Mouse (Mus musculus) liver, adult 2 months (tissue): ENCODE data around the gene Defb11. TPM values are rescaled to one million over a fixed set of nuclear protein-coding genes. Genes with fewer than 3 reads are reported as not detected.
"Not testable (repeated sequence)": the region's sequence is repeated elsewhere in the genome, so short reads cannot be mapped to it uniquely, and the experiment has no call there.

Experiments
- DNase-seq: peaks from one replicate; pipeline ENCODE4 v3.0.0-alpha.2; 2011; ENCODE audit warnings: low read depth, low spot score; ENCODE audit errors: extremely low read depth
- H3K27ac ChIP-seq: fragments of 200-500 bp; replicated peaks from 2 replicates; pipeline ENCODE4 v1.5.1; 2012; ENCODE audit warnings: low read depth, mild to moderate bottlenecking, control low read depth, inconsistent platforms, low read length; ENCODE audit not compliant: insufficient read depth
- H3K27me3 ChIP-seq: fragments of 200-500 bp; 2 replicates; pipeline ENCODE4 v1.6.1; 2012; ENCODE audit warnings: mild to moderate bottlenecking, moderate library complexity, low read length, inconsistent platforms; ENCODE audit not compliant: control insufficient read depth, insufficient read depth
- H3K36me3 ChIP-seq: fragments of 200-500 bp; 2 replicates; pipeline ENCODE4 v1.6.1; 2012; ENCODE audit warnings: low read length, inconsistent platforms; ENCODE audit not compliant: control insufficient read depth, insufficient read depth
- H3K4me1 ChIP-seq: fragments of 200-500 bp; 2 replicates; pipeline ENCODE4 v1.6.1; 2011; ENCODE audit warnings: low read length; ENCODE audit not compliant: control insufficient read depth, insufficient read depth
- H3K4me3 ChIP-seq: fragments of 200-500 bp; 2 replicates; pipeline ENCODE4 v1.5.1; 2011; ENCODE audit warnings: low read depth, mild to moderate bottlenecking, control low read depth, low read length, moderate library complexity; ENCODE audit not compliant: insufficient read depth
- H3K79me2 ChIP-seq: fragments of 200-500 bp; 2 replicates; pipeline ENCODE4 v1.6.1; 2012; ENCODE audit warnings: inconsistent platforms, mild to moderate bottlenecking, low read length, moderate library complexity; ENCODE audit not compliant: control insufficient read depth, insufficient read depth
- H3K9ac ChIP-seq: fragments of 200-500 bp; 2 replicates; pipeline ENCODE4 v1.6.1; 2012; ENCODE audit warnings: low read depth, mild to moderate bottlenecking, control low read depth, inconsistent platforms, low read length
- CTCF ChIP-seq: fragments of 200-500 bp; IDR thresholded peaks from 2 replicates; pipeline ENCODE4 v1.5.1; 2011; ENCODE audit warnings: low read depth, low read length, control low read depth
- POLR2A ChIP-seq: fragments of 200-500 bp; IDR thresholded peaks from 2 replicates; pipeline ENCODE4 v1.6.1; 2011; ENCODE audit warnings: low read length, control low read depth; ENCODE audit not compliant: insufficient read depth; ENCODE audit errors: extremely low read depth
- WGBS: fragments of 180-500 bp; shearing (Covaris S2); methylation state at CpG from one replicate; pipeline ENCODE4 v1.1.7; 2018; 5-methylcytosine and 5-hydroxymethylcytosine counted together
- polyA plus RNA-seq: library from polyadenylated mRNA; depleted of rRNA; stranded (reverse); fragments of >200 nt; gene quantifications from 2 replicates; pipeline ENCODE4 v1.2.3, GENCODE M21; 2012; rRNA removed
- total RNA-seq: library from RNA; depleted of rRNA; stranded (reverse); fragments of >200 nt; gene quantifications from 2 replicates; pipeline ENCODE4 v1.2.3, GENCODE M21; 2014; rRNA removed

Defb11 gene
- total RNA-seq (not detected in 2 replicates), polyA plus RNA-seq (not detected in 2 replicates)

- H3K27ac ChIP-seq, H3K4me1 ChIP-seq, H3K36me3 ChIP-seq, H3K4me3 ChIP-seq, H3K9ac ChIP-seq, H3K27me3 ChIP-seq, DNase-seq, H3K79me2 ChIP-seq: not testable (repeated sequence)
These were observed at the start of gene Defb11 for GRCm38 (mm10) chr8:21906290-21906689. Gene Defb11, minus strand, starts transcription at chr8:21906412.

GRCm38 (mm10) chr8:21955321-21955720 lies 49.1 kb upstream of the Defb11 start:
- no peaks in the 10 kb centered on the region for H3K27me3 ChIP-seq
- no peak overlapping the region for H3K4me3 ChIP-seq
- no peaks in the 10 kb centered on the region for H3K4me1 ChIP-seq
- WGBS = 8% methylated on average over 9 of the region's 9 CpGs
- H3K79me2 ChIP-seq = no peaks in the 10 kb centered on the region
- peak; percentile 44 for DNase-seq
- no peak overlapping the region for H3K9ac ChIP-seq
- TF ChIP-seq POLR2A (no peak), CTCF (peak; percentile 45; the same call in 1 of the 2 replicates)
- no peak overlapping the region for H3K27ac ChIP-seq
- no peaks in the 10 kb centered on the region for H3K36me3 ChIP-seq

- no peak overlapping the region for H3K4me3 ChIP-seq
- DNase-seq = peak; percentile 28
- 78% methylated on average over 9 of the region's 9 CpGs for WGBS
- H3K79me2 ChIP-seq = no peaks in the 10 kb centered on the region
- no peak overlapping the region for H3K27ac ChIP-seq
- no peaks in the 10 kb centered on the region for H3K27me3 ChIP-seq
- no peaks in the 10 kb centered on the region for H3K36me3 ChIP-seq
- no peaks in the 10 kb centered on the region for H3K4me1 ChIP-seq
- no peak for TF ChIP-seq POLR2A
- no peak for TF ChIP-seq CTCF
- H3K9ac ChIP-seq = no peak overlapping the region
These were observed 41.3 kb upstream of the Defb11 start for GRCm38 (mm10) chr8:21947311-21948017.

- Histone ChIP-seq H3K4me1 (no peaks in the 10 kb centered on the region), H3K36me3 (no peaks in the 10 kb centered on the region), H3K4me3 (no peak within 1 kb of the TSS), H3K79me2 (no peaks in the 10 kb centered on the region), H3K27me3 (no peaks in the 10 kb centered on the region), H3K27ac (no peak within 1 kb of the TSS), H3K9ac (no peak within 1 kb of the TSS)
- DNase-seq = no peak
- TF ChIP-seq CTCF = no peak
- TF ChIP-seq POLR2A = no peak
- WGBS = 82% methylated on average over 6 of the region's 6 CpGs
These were observed 40.2 kb upstream of the Defb11 start, which contains the start of gene Defb13 for GRCm38 (mm10) chr8:21946462-21946861. Gene Defb13, plus strand, starts transcription at chr8:21946762.

GRCm38 (mm10) chr8:21938052-21938451 lies 31.8 kb upstream of the Defb11 start, which contains the start of gene Defb35:
Gene Defb35, plus strand, starts transcription at chr8:21938352.
- WGBS = 83% methylated on average over 4 of the region's 4 CpGs
- H3K27ac ChIP-seq, H3K27me3 ChIP-seq, H3K36me3 ChIP-seq, DNase-seq, H3K79me2 ChIP-seq, H3K4me3 ChIP-seq, H3K4me1 ChIP-seq, H3K9ac ChIP-seq: not testable (repeated sequence)

GRCm38 (mm10) chr8:21932610-21933009 lies 26.4 kb upstream of the Defb11 start, which contains the start of gene Defb15:
Gene Defb15, minus strand, starts transcription at chr8:21932710.
- H3K36me3 ChIP-seq = no peaks in the 10 kb centered on the region
- TF ChIP-seq CTCF (no peak), POLR2A (no peak)
- H3K9ac ChIP-seq = no peak within 1 kb of the TSS
- no peak within 1 kb of the TSS for H3K4me3 ChIP-seq
- WGBS = 89% methylated on average over 6 of the region's 6 CpGs
- no peaks in the 10 kb centered on the region for H3K27me3 ChIP-seq
- DNase-seq = no peak
- H3K4me1 ChIP-seq = no peaks in the 10 kb centered on the region
- no peaks in the 10 kb centered on the region for H3K79me2 ChIP-seq
- no peak within 1 kb of the TSS for H3K27ac ChIP-seq

- H3K27me3 ChIP-seq, H3K4me3 ChIP-seq, H3K36me3 ChIP-seq, H3K79me2 ChIP-seq, H3K9ac ChIP-seq, H3K27ac ChIP-seq, DNase-seq, H3K4me1 ChIP-seq: not testable (repeated sequence)
- WGBS = 86% methylated on average over 3 of the region's 3 CpGs
These were observed 24.5 kb upstream of the Defb11 start for GRCm38 (mm10) chr8:21930754-21931153.
